Mouse (Mus musculus) G1E (cell line): ENCODE results near the gene Dkkl1.

ENCODE experiments used
- CTCF ChIP-seq: IDR thresholded peaks from 2 replicates; pipeline ENCODE4 v1.5.1; 2012; ENCODE audit warnings: low read depth, low read length, inconsistent platforms, mixed read lengths
- GATA1 ChIP-seq: IDR thresholded peaks from 2 replicates; pipeline ENCODE4 v1.6.1; 2012; ENCODE audit warnings: borderline replicate concordance, low read length, inconsistent platforms, mixed read lengths
- POLR2AphosphoS5 ChIP-seq: IDR thresholded peaks from 2 replicates; pipeline ENCODE4 v1.6.1; 2012; ENCODE audit warnings: low read depth, low read length, inconsistent platforms; ENCODE audit not compliant: insufficient replicate concordance
- TAL1 ChIP-seq: conservative IDR thresholded peaks from 2 replicates; pipeline ENCODE4 v1.6.1; 2012; ENCODE audit warnings: low read depth, low read length, inconsistent platforms, mixed read lengths

DNA sequence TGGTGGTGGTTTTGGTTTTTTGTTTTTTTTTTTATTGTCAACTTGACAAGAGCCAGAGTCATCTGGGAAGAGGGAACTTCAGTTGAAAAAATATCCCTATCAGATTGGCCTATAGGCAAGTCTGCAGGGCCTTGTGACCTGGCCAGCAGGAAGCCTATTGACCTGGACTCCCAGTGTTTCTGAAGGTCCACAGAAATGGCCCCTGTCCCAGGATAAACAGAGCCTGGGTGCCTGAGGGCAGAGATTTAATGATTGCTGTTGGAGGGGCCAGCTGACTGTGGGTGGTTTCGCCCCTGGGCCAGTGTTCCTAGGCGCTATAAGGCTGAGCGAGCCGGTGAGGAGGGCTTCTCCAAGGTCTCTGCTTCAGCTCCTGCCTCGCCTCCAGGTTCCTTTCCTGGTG is 1.8 kb upstream of the Dkkl1 start:
- TF ChIP-seq CTCF (no peak), GATA1 (no peak), TAL1 (no peak), POLR2AphosphoS5 (no peak)
